Mouse (Mus musculus): ENCODE results near the gene Spen. TPM values are rescaled to one million over a fixed set of nuclear protein-coding genes. Genes with fewer than 3 reads are reported as not detected.
A peak's percentile ranks its signal among the peaks of the same experiment; 100 is the strongest.

Spen gene
- polyA plus RNA-seq, 1 experiment = 41.7 TPM

DNA sequence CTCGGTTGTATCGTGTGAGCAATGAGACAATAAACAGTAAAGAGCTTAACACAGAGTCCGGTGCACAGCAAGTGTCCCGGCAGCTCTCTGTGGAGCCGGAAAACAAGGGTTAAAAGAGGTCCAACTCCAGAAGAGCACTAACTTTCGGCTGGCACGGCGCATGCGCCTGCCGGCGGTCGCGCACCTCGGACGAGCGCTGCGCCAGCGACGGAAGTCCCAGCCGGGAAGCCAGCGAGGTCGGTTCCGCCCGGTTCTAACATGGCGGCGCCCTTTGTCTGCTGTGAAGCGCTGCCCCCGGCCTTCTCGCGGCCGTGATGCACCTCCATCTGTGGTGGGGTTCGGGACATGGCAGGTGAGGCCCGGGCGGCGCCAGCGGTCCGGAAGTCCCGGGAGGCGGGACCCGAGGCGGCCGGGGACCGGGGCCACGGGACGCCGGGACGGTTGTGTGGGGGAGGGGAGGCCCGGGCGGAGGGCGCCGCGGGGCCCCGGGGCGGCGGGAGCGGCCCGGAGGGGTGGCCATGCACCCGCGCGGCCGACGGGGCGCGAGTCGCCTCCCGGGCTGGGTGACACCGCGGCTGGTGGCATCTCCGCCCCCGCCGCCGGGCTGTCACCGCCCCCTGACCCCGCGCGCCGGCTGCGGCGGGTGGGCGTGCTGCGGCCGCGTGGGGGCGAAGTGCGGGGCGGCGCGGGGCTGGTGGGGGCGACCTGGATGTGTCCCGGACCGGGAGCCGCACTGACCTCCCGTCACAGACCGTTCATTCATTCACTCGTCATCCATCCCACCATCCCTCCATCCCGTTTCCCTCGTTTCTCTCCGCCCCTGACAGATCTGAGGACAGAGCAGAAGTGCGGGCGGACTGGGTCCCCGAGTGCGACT, 93.7 kb downstream of the Spen start, which contains the start of gene Zbtb17:
Gene Zbtb17 (plus strand): TSS at position 204 of the 877 bp plus-strand sequence.
- Histone ChIP-seq H3K27ac (ENCODE audit: insufficient read depth, low read depth, low read length) (no peak within 1 kb of the TSS; the same call in 1 of the 2 replicates), H3K4me1 (ENCODE audit: control insufficient read depth, insufficient read depth, low read length) (peaks cover 12% of the 10 kb centered on the region), H3K4me3 (ENCODE audit: insufficient read depth, low read depth, low read length) (peak within 1 kb of the TSS; percentile 97)
- TF ChIP-seq POLR2A (IDR thresholded peaks at IDR 0.05; ENCODE audit: insufficient read depth, low read depth, low read length) (peak; percentile 29; the same call in 1 of the 2 replicates), CTCF (IDR thresholded peaks at IDR 0.05; ENCODE audit: insufficient read depth, low read depth, low read length) (no peak)
- WGBS = under 1% methylated on average over 94 of the region's 102 CpGs

DNA sequence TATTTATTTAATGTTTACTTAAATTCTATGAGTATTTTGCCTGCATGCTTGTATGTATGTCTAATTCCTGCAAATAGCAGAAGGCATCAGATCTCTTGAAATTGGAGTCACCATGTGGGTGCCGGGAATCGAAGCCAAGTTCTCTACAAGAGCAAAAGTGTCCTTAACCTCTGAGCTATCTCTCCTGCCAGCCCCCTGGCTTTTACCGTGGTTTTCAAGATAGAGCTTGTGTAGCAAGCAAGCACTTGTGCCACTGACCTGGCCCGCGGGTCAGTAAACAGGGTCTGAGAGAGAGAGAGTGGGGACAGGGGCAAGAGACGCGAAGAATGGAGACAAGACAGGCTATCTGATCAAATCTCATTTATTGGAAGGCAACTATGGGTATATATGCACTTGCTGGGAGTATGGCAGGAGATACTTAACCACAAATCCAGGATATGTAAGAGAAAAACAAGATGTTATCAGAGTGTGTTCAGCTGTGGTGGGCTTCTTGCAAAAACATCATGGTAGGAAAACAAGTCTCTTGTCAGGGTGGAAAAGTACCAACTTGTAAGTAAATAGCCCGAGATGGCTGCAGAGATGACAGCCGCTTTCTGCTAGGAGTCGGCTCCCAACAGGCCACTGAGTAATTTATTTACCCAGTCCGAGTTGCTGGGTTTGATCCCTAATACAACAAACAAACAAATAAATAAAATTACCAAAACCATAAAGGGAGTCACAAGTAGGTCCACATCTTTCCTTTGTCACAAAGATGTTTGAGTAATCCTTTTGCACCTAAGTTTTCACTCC, 94.6 kb downstream of the Spen start:
- Histone ChIP-seq H3K4me1 (ENCODE audit: control insufficient read depth, insufficient read depth, low read length) (peaks cover 12% of the 10 kb centered on the region), H3K4me3 (ENCODE audit: insufficient read depth, low read depth, low read length) (peak overlapping the region; percentile 97), H3K27ac (ENCODE audit: insufficient read depth, low read depth, low read length) (no peak overlapping the region)
- TF ChIP-seq CTCF (IDR thresholded peaks at IDR 0.05; ENCODE audit: insufficient read depth, low read depth, low read length) (no peak), POLR2A (IDR thresholded peaks at IDR 0.05; ENCODE audit: insufficient read depth, low read depth, low read length) (no peak)
- 42% methylated on average over 11 of the region's 11 CpGs for WGBS

DNA sequence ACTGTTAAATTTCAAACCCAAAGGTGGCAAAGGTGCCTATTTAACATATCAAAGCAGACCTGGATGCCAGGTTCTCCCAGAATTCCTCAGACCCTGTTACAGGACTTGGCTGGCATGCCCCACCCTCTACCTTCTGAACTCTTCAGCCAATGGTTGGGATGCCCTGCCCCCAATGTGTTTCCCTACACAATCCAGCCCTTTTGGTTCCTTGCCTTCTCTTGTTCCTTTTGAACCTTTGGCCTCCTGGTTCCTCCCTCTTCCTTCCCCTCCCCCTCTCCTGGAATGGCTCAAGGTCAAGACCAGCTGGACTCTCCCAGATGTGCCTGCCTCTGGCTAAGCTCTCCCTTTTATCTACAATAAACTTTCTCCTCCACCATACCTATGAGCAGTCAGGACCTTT, 97.5 kb downstream of the Spen start:
- H3K4me3 ChIP-seq (ENCODE audit: insufficient read depth, low read depth, low read length) = no peak overlapping the region
- TF ChIP-seq CTCF (IDR thresholded peaks at IDR 0.05; ENCODE audit: insufficient read depth, low read depth, low read length) (no peak), POLR2A (IDR thresholded peaks at IDR 0.05; ENCODE audit: insufficient read depth, low read depth, low read length) (no peak)

DNA sequence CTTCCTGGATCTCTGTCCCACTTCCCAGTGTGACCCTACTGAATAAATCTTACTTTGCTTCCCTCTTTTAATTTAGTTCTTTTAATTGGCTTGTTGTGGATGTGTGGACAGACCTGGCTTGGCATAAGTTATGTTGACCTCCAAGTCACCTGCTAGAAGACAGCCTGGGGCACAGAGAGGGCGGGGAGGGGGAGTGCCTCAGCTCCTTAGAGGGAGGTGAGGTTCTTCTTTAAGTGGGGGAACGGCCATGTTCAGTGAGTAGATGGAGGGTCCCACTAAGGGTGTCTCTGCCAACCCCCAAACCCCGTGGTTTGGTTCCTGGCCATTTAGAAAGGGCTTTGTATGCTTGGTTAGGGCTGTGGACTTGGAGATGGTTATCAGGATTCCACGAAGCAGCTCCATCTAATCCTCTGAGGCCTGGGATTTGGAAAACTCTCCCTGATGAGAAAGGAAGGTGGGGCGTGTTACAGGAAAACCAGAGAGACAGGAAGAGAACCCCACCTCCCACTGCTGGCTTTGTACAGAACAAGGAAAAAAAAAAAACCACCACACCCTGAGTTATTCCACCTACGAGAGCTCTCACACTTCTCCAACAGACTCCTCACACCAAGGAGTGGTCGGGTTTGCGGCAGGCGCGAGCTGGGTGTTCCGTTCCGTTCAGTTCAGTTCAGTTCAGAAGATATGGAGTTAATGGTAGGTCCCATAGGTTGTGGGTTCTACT, 99.2 kb downstream of the Spen start:
- WGBS = 81% methylated on average over 12 of the region's 12 CpGs
- Histone ChIP-seq H3K4me3 (ENCODE audit: insufficient read depth, low read depth, low read length) (no peak overlapping the region), H3K27ac (ENCODE audit: insufficient read depth, low read depth, low read length) (no peak overlapping the region), H3K4me1 (ENCODE audit: control insufficient read depth, insufficient read depth, low read length) (no peaks in the 10 kb centered on the region; the same call in 1 of the 2 replicates)
- TF ChIP-seq CTCF (IDR thresholded peaks at IDR 0.05; ENCODE audit: insufficient read depth, low read depth, low read length) = no peak
- TF ChIP-seq POLR2A (IDR thresholded peaks at IDR 0.05; ENCODE audit: insufficient read depth, low read depth, low read length) = no peak

More for the DNA sequence above, 97.5 kb downstream of the Spen start:
- H3K4me1 ChIP-seq (ENCODE audit: control insufficient read depth, insufficient read depth, low read length) = peaks cover 4% of the 10 kb centered on the region; the same call in 1 of the 2 replicates
- H3K27ac ChIP-seq (ENCODE audit: insufficient read depth, low read depth, low read length) = no peak overlapping the region

DNA sequence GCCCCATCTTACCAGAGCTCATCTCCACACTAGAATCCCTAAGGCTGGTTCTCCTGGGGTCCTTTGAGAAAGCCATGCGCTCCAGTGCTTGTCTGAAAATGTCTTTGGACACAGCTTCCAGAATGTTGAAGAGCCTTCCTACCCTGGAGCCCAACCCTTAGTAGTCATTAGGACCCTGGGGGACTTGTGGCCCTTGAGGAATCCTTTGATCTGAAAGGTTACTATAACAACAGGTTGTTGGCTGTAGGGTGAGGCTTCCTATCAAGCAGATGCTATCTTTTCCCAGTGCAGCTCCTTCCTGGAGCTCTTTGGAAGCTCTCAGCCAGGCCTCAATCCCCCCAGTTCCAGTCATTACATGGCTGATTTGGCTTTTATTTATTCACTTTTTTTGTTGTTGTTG, 102.4 kb downstream of the Spen start, which contains the start of gene Srarp:
Gene Srarp (minus strand): TSS at position 132 of the 400 bp plus-strand sequence.
- 89% methylated on average over 1 of the region's 1 CpGs for WGBS
- H3K27ac ChIP-seq (ENCODE audit: insufficient read depth, low read depth, low read length) = no peak within 1 kb of the TSS
- TF ChIP-seq CTCF (IDR thresholded peaks at IDR 0.05; ENCODE audit: insufficient read depth, low read depth, low read length) (no peak), POLR2A (IDR thresholded peaks at IDR 0.05; ENCODE audit: insufficient read depth, low read depth, low read length) (no peak)
- H3K4me3 ChIP-seq (ENCODE audit: insufficient read depth, low read depth, low read length) = no peak within 1 kb of the TSS
- H3K4me1 ChIP-seq (ENCODE audit: control insufficient read depth, insufficient read depth, low read length) = no peaks in the 10 kb centered on the region

DNA sequence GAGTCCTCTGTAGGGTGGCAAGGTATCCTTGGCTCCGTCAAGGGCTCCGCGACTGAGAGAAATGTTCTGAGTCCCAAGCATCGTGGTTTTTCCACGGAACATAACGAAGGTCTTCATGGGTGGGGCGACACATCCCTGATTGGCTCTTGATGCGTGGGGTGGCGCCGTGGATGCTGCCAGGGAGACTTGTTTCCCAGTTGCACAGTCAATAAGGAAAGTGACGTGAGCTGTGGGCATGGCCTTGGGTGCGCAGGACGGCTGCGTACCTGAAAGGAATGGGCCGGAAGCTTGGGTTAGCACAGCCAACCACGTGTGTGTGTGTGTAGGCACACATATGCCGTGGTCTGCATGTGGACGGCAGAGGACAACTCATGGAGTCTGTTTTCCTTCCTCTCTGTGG, 105.2 kb downstream of the Spen start:
- TF ChIP-seq CTCF (IDR thresholded peaks at IDR 0.05; ENCODE audit: insufficient read depth, low read depth, low read length) (no peak), POLR2A (IDR thresholded peaks at IDR 0.05; ENCODE audit: insufficient read depth, low read depth, low read length) (no peak)
- Histone ChIP-seq H3K4me3 (ENCODE audit: insufficient read depth, low read depth, low read length) (no peak overlapping the region), H3K27ac (ENCODE audit: insufficient read depth, low read depth, low read length) (no peak overlapping the region), H3K4me1 (ENCODE audit: control insufficient read depth, insufficient read depth, low read length) (no peaks in the 10 kb centered on the region)
- WGBS = 82% methylated on average over 18 of the region's 18 CpGs

DNA sequence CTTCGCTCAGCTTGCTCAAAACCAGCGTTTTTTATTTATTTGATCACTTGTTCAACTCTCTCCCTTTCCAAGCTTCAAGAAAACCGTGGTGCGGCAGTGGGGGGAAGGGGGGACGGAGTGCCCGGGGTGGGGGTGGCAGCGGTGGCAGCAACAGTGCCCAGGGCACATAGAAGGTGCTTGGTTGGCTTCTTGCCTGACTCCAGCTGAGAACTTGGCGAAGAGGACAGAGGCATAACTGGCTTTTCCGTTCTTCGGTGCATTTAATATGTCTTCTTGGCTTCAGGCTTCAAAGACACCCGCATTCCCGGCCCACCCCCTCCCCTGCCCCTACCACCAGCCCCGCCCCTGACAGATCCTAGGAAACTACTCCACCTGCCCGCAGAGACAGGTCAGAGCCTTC, 105.7 kb downstream of the Spen start:
- H3K27ac ChIP-seq (ENCODE audit: insufficient read depth, low read depth, low read length) = no peak overlapping the region
- no peak overlapping the region for H3K4me3 ChIP-seq (ENCODE audit: insufficient read depth, low read depth, low read length)
- no peak for TF ChIP-seq POLR2A (IDR thresholded peaks at IDR 0.05; ENCODE audit: insufficient read depth, low read depth, low read length)
- TF ChIP-seq CTCF (IDR thresholded peaks at IDR 0.05; ENCODE audit: insufficient read depth, low read depth, low read length) = no peak
- WGBS = 36% methylated on average over 14 of the region's 14 CpGs
- H3K4me1 ChIP-seq (ENCODE audit: control insufficient read depth, insufficient read depth, low read length) = no peaks in the 10 kb centered on the region

DNA sequence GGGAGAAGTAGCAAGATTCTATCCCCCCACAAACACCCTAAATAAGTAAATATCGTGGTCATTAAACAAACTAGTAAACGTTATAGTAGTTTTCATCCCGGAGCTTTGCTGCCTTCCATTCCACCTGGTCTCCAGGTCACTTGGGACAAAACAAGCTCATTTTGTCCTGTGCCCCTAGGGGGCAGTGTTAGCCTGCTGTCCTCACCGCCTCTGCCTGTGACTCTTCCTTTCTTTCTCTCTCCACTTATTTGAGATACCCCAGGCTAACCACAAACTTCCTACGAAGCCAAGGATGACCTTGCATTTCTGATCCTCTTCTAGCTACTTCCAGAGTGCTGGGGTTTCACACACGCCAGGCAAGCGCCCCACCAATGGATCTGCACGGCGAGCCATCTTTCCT, 107.4 kb downstream of the Spen start:
- no peak overlapping the region for H3K27ac ChIP-seq (ENCODE audit: insufficient read depth, low read depth, low read length)
- H3K4me3 ChIP-seq (ENCODE audit: insufficient read depth, low read depth, low read length) = no peak overlapping the region
- no peak for TF ChIP-seq POLR2A (IDR thresholded peaks at IDR 0.05; ENCODE audit: insufficient read depth, low read depth, low read length)
- TF ChIP-seq CTCF (IDR thresholded peaks at IDR 0.05; ENCODE audit: insufficient read depth, low read depth, low read length) = no peak
- H3K4me1 ChIP-seq (ENCODE audit: control insufficient read depth, insufficient read depth, low read length) = peaks cover 12% of the 10 kb centered on the region
- 47% methylated on average over 9 of the region's 9 CpGs for WGBS

Data from olfactory bulb, adult 2 months (tissue).